Mouse (Mus musculus): ENCODE data around the gene Meis1. TPM values are rescaled to one million over a fixed set of nuclear protein-coding genes. Genes with fewer than 3 reads are reported as not detected.

Meis1 gene
- polyA plus RNA-seq, 1 experiment: 5.0 TPM

DNA sequence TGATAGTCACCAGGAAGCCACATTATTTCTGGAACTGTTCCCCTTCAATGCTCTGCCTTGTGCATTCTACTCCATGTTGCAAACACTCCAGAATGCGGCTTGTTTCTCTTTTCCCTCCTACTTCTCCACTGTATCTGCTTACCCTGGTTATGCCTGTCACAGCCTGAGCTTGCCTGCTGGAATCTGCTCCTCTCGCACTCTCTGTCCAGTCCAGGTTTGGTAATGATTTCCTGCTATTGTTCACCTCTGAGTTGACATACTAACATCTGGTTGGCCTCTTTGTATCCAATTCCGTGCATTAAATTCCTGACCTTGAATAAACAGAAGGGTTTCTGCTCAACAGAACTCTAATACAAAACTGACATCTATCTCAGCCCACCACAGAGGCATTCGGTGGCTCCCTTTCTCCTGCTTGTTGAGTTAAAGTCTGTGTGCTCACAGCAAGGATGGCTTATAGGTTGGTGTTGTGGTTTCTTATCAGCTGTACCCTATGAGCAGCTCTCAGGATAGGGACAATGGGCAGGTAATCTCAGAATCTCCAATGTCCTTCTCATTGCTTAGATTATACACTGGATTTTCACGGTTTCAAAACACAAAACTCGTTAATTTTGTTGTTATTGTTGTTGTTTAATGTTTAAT, 152.5 kb downstream of the Meis1 start:
- DNase-seq (ENCODE audit: low read depth in 1 of 2, low spot score in 2 of 2): no peak
- TF ChIP-seq CTCF (IDR thresholded peaks at IDR 0.05; ENCODE audit: extremely low read depth, insufficient read depth, insufficient read length, insufficient replicate concordance) (no peak), POLR2A (IDR thresholded peaks at IDR 0.05; ENCODE audit: low read depth, low read length) (no peak)
- no peaks in the 10 kb centered on the region for H3K36me3 ChIP-seq (ENCODE audit: control insufficient read depth, insufficient read depth, low read length)
- H3K4me3 ChIP-seq (ENCODE audit: extremely low read depth, insufficient read depth, insufficient read length): no peak overlapping the region
- H3K27me3 ChIP-seq (ENCODE audit: control insufficient read depth, insufficient read depth, low read length): peaks cover 11% of the 10 kb centered on the region
- no peak overlapping the region for H3K27ac ChIP-seq (ENCODE audit: insufficient read depth, low read length)
- H3K4me1 ChIP-seq (ENCODE audit: control insufficient read depth, insufficient read depth, insufficient read length): no peaks in the 10 kb centered on the region
- WGBS: 48% methylated on average over 6 of the region's 6 CpGs

DNA sequence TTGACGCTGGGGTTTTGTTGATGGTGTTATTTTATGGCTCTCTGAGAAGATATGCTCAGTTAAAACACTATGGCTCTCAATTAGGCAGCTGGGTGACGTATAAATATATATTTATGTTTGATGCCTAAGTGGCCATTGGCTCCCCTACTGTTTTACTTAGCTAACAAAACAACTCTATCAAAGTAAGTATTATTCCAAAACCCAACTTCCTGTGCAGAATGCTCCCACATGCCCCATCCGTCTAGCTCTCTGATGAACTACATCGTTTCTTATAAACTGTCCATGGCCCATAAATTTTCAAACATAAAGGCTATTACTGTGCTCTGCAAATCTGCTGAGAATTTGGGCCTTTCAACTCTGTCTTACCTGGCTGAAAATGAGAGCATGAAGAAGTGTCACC, 168.0 kb downstream of the Meis1 start:
- Histone ChIP-seq H3K36me3 (ENCODE audit: control insufficient read depth, insufficient read depth, low read length) (no peaks in the 10 kb centered on the region), H3K4me3 (ENCODE audit: extremely low read depth, insufficient read depth, insufficient read length) (no peak overlapping the region), H3K27me3 (ENCODE audit: control insufficient read depth, insufficient read depth, low read length) (no peaks in the 10 kb centered on the region), H3K27ac (ENCODE audit: insufficient read depth, low read length) (no peak overlapping the region), H3K4me1 (ENCODE audit: control insufficient read depth, insufficient read depth, insufficient read length) (no peaks in the 10 kb centered on the region)
- no peak for TF ChIP-seq POLR2A (IDR thresholded peaks at IDR 0.05; ENCODE audit: low read depth, low read length)
- no peak for TF ChIP-seq CTCF (IDR thresholded peaks at IDR 0.05; ENCODE audit: extremely low read depth, insufficient read depth, insufficient read length, insufficient replicate concordance)
- DNase-seq (ENCODE audit: low read depth in 1 of 2, low spot score in 2 of 2): no peak
- WGBS: 84% methylated on average over 4 of the region's 4 CpGs

DNA sequence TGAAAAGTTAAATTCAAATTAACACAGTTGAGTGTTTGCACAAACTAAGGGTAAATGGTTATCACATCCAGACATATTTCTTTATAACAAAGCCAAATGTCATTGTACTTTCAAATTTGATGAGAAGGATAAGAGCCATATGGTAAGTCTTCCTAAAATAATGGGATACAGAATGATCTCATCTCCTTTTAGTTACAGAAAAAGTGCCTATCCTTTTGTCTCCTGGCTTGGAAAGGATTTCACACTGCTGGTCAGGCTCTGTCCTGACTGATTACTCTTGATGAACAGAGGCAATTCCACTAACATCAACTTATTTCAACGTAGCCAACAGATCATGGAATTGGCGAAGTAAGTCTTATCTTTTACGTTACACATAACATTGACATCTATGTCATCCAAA, 171.1 kb downstream of the Meis1 start:
- DNase-seq (ENCODE audit: low read depth in 1 of 2, low spot score in 2 of 2): no peak
- no peaks in the 10 kb centered on the region for H3K36me3 ChIP-seq (ENCODE audit: control insufficient read depth, insufficient read depth, low read length)
- H3K4me3 ChIP-seq (ENCODE audit: extremely low read depth, insufficient read depth, insufficient read length): no peak overlapping the region
- WGBS: 90% methylated on average over 3 of the region's 3 CpGs
- TF ChIP-seq CTCF (IDR thresholded peaks at IDR 0.05; ENCODE audit: extremely low read depth, insufficient read depth, insufficient read length, insufficient replicate concordance): no peak
- no peak for TF ChIP-seq POLR2A (IDR thresholded peaks at IDR 0.05; ENCODE audit: low read depth, low read length)
- H3K27ac ChIP-seq (ENCODE audit: insufficient read depth, low read length): no peak overlapping the region
- H3K4me1 ChIP-seq (ENCODE audit: control insufficient read depth, insufficient read depth, insufficient read length): no peaks in the 10 kb centered on the region
- H3K27me3 ChIP-seq (ENCODE audit: control insufficient read depth, insufficient read depth, low read length): no peaks in the 10 kb centered on the region

DNA sequence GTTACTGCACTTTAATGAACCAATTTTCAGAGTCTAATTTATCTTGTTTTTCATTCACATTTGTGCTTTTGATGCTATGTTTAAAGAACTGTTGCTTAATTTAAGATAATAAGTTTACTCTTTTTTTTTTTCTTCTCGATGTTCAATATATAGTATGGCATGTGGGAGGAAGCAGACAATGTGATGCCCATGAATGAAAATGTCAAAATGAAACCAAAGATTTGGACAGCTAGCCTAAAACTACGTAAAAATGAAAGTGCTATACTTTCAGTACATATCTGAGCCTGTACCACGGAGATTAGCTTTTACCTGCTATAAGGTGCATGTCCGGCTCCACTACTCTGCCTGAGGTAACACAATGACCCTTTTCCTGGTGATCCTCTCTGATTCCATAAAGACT, 172.3 kb downstream of the Meis1 start:
- Histone ChIP-seq H3K36me3 (ENCODE audit: control insufficient read depth, insufficient read depth, low read length) (no peaks in the 10 kb centered on the region), H3K4me1 (ENCODE audit: control insufficient read depth, insufficient read depth, insufficient read length) (no peaks in the 10 kb centered on the region), H3K4me3 (ENCODE audit: extremely low read depth, insufficient read depth, insufficient read length) (no peak overlapping the region), H3K27me3 (ENCODE audit: control insufficient read depth, insufficient read depth, low read length) (no peaks in the 10 kb centered on the region), H3K27ac (ENCODE audit: insufficient read depth, low read length) (no peak overlapping the region)
- DNase-seq (ENCODE audit: low read depth in 1 of 2, low spot score in 2 of 2): no peak
- TF ChIP-seq CTCF (IDR thresholded peaks at IDR 0.05; ENCODE audit: extremely low read depth, insufficient read depth, insufficient read length, insufficient replicate concordance) (no peak), POLR2A (IDR thresholded peaks at IDR 0.05; ENCODE audit: low read depth, low read length) (no peak)
- WGBS: 86% methylated on average over 4 of the region's 4 CpGs

DNA sequence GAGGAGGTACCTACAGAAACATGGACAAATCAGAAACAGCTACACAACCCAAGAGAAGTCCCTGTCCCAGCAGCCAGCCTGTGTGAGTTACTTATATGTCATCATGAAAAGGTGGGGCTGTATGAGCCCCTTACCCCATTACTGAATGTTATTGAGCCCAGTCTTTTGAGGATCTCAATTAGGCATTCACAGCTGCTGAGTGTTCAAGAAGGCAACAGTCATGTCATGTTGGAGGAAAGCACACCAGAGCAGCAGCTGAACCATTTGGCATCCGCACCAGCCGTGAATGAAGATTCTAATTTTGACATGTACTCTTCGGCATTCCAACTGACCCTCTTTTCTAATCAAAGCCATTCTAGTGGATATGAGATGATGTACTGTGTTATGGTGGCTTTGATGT, 172.9 kb downstream of the Meis1 start:
- 96% methylated on average over 3 of the region's 3 CpGs for WGBS

DNA sequence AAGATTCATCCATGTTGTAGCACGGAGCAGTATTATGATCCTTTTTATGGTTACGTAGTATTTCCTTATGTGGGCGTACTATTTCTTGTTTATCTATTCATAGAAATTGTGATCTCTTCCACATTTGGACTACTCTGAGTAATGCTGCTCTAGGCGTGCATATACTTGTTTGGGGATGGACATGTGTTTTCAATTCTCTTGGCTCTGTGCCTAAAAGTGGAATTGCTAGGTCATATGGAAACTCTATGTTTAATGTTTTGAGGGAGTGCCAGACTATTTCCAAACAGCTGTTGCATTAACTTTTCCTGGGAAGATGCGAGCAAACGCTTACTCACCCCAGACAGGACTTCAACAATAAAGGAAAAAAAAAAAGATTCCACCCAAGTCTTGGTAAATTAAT, 173.3 kb downstream of the Meis1 start:
- no peak for DNase-seq (ENCODE audit: low read depth in 1 of 2, low spot score in 2 of 2)
- Histone ChIP-seq H3K4me1 (ENCODE audit: control insufficient read depth, insufficient read depth, insufficient read length) (no peaks in the 10 kb centered on the region), H3K36me3 (ENCODE audit: control insufficient read depth, insufficient read depth, low read length) (no peaks in the 10 kb centered on the region), H3K27me3 (ENCODE audit: control insufficient read depth, insufficient read depth, low read length) (no peaks in the 10 kb centered on the region), H3K27ac (ENCODE audit: insufficient read depth, low read length) (no peak overlapping the region), H3K4me3 (ENCODE audit: extremely low read depth, insufficient read depth, insufficient read length) (no peak overlapping the region)
- WGBS: 92% methylated on average over 6 of the region's 6 CpGs
- TF ChIP-seq CTCF (IDR thresholded peaks at IDR 0.05; ENCODE audit: extremely low read depth, insufficient read depth, insufficient read length, insufficient replicate concordance): no peak
- TF ChIP-seq POLR2A (IDR thresholded peaks at IDR 0.05; ENCODE audit: low read depth, low read length): no peak

More for the DNA sequence above, 172.9 kb downstream of the Meis1 start:
- TF ChIP-seq POLR2A (IDR thresholded peaks at IDR 0.05; ENCODE audit: low read depth, low read length) (no peak), CTCF (IDR thresholded peaks at IDR 0.05; ENCODE audit: extremely low read depth, insufficient read depth, insufficient read length, insufficient replicate concordance) (no peak)
- H3K4me1 ChIP-seq (ENCODE audit: control insufficient read depth, insufficient read depth, insufficient read length): no peaks in the 10 kb centered on the region
- no peaks in the 10 kb centered on the region for H3K27me3 ChIP-seq (ENCODE audit: control insufficient read depth, insufficient read depth, low read length)
- DNase-seq (ENCODE audit: low read depth in 1 of 2, low spot score in 2 of 2): no peak
- H3K36me3 ChIP-seq (ENCODE audit: control insufficient read depth, insufficient read depth, low read length): no peaks in the 10 kb centered on the region
- no peak overlapping the region for H3K4me3 ChIP-seq (ENCODE audit: extremely low read depth, insufficient read depth, insufficient read length)
- H3K27ac ChIP-seq (ENCODE audit: insufficient read depth, low read length): no peak overlapping the region

DNA sequence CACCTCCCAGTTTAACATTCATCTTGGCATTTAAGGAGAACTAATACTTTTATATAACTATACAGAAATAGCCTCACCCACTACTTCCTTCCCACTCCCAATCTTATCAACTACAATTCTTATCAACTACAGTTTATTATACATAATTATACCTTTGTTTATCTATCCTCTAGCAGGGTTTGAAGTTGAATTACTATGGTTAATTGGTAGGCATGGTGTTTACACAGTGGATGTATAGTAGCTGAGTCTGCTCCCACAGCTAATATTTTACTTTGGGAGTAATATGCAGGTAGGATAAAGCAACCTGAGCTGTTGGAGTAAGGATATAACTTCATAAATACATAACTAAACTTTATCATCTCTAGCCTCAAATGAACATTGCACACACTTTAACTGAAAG, 188.7 kb downstream of the Meis1 start:
- Histone ChIP-seq H3K4me3 (ENCODE audit: extremely low read depth, insufficient read depth, insufficient read length) (no peak overlapping the region), H3K27me3 (ENCODE audit: control insufficient read depth, insufficient read depth, low read length) (no peaks in the 10 kb centered on the region), H3K36me3 (ENCODE audit: control insufficient read depth, insufficient read depth, low read length) (no peaks in the 10 kb centered on the region), H3K27ac (ENCODE audit: insufficient read depth, low read length) (no peak overlapping the region), H3K4me1 (ENCODE audit: control insufficient read depth, insufficient read depth, insufficient read length) (no peaks in the 10 kb centered on the region)
- TF ChIP-seq CTCF (IDR thresholded peaks at IDR 0.05; ENCODE audit: extremely low read depth, insufficient read depth, insufficient read length, insufficient replicate concordance) (no peak), POLR2A (IDR thresholded peaks at IDR 0.05; ENCODE audit: low read depth, low read length) (no peak)
- DNase-seq (ENCODE audit: low read depth in 1 of 2, low spot score in 2 of 2): no peak
